Mouse (Mus musculus): ENCODE data around the gene Slc26a3. TPM values are rescaled to one million over a fixed set of nuclear protein-coding genes. Genes with fewer than 3 reads are reported as not detected.

Gene Slc26a3
- polyA plus RNA-seq, 1 experiment from 2014 or later: 0.42 TPM

DNA sequence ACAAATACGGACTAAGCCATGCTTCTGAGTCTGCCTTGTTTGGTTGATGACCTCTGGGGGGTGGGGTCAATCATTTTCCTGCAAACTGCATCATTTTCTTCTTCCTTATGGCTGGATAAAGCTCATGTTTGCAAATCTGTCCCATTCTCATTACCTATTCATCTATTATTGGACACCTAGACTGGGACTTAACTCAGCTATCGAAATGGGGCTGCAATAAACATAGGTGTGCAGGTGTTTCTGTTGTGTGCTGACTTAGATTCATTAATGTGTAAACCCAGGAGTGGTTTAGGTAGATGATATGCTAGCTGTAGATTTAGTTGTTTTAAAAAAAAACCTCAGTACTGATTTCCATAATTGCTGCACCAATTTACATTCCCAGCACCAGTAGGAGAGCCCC, 48.9 kb downstream of the Slc26a3 start:
- H3K27me3 ChIP-seq (ENCODE audit: control insufficient read depth, insufficient read depth, low read length): no peaks in the 10 kb centered on the region
- H3K27ac ChIP-seq (replicated peaks): no peak overlapping the region
- no peak for ATAC-seq (ENCODE audit: low FRiP score, low TSS enrichment)
- no peak overlapping the region for H3K9ac ChIP-seq (ENCODE audit: low read length)
- no peak for TF ChIP-seq EP300 (optimal IDR thresholded peaks at IDR 0.05)
- TF ChIP-seq CTCF (IDR thresholded peaks at IDR 0.05; ENCODE audit: low read depth): no peak
- H3K4me3 ChIP-seq (ENCODE audit: low read depth, low read length): no peak overlapping the region
- H3K9me3 ChIP-seq (ENCODE audit: control insufficient read depth, low read length): no peaks in the 10 kb centered on the region
- 70% methylated on average over 2 of the region's 2 CpGs for WGBS
- DNase-seq (ENCODE audit: low spot score): no peak
- no peaks in the 10 kb centered on the region for H3K36me3 ChIP-seq (ENCODE audit: control insufficient read depth, insufficient read depth, low read length)
- no peaks in the 10 kb centered on the region for H3K4me1 ChIP-seq (replicated peaks; ENCODE audit: control insufficient read depth, insufficient read depth)
- no peak overlapping the region for H3K4me2 ChIP-seq (replicated peaks; ENCODE audit: low read depth)

DNA sequence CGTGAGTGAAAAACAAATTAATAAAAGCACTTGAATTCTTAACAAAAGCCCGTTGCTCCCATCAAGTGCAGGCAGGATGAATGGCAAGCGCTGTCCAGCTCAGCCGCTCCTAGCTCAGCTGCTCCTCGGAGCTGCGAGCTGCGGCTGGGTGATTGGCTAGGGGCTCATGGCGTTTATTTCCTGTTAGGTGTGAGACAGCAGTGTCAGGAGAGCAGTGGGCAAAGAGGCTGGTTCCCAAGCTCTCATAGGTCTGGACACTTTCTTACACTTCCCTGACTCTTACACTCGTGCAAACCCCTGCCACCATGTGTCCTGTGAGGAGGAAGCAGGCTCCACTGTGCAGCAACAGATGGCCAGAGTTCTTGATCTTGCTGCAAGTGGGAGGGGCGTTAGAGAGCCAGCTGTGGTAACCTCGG, 53.5 kb downstream of the Slc26a3 start:
- H3K4me2 ChIP-seq (replicated peaks; ENCODE audit: low read depth): peak overlapping the region; percentile 27
- no peak overlapping the region for H3K4me3 ChIP-seq (ENCODE audit: low read depth, low read length)
- H3K27me3 ChIP-seq (ENCODE audit: control insufficient read depth, insufficient read depth, low read length): no peaks in the 10 kb centered on the region
- no peak for TF ChIP-seq EP300 (optimal IDR thresholded peaks at IDR 0.05)
- TF ChIP-seq CTCF (IDR thresholded peaks at IDR 0.05; ENCODE audit: low read depth): 0 out of 2 replicates have a peak, but pooled peaks have one; percentile 29
- no peak overlapping the region for H3K27ac ChIP-seq (replicated peaks)
- no peaks in the 10 kb centered on the region for H3K9me3 ChIP-seq (ENCODE audit: control insufficient read depth, low read length)
- ATAC-seq (ENCODE audit: low FRiP score, low TSS enrichment) (0 out of 2 replicates have a peak, but pooled peaks have one; percentile 29), DNase-seq (ENCODE audit: low spot score) (peak; percentile 68)
- H3K36me3 ChIP-seq (ENCODE audit: control insufficient read depth, insufficient read depth, low read length): no peaks in the 10 kb centered on the region
- H3K4me1 ChIP-seq (replicated peaks; ENCODE audit: control insufficient read depth, insufficient read depth): no peaks in the 10 kb centered on the region
- WGBS: under 1% methylated on average over 11 of the region's 11 CpGs
- no peak overlapping the region for H3K9ac ChIP-seq (ENCODE audit: low read length)

DNA sequence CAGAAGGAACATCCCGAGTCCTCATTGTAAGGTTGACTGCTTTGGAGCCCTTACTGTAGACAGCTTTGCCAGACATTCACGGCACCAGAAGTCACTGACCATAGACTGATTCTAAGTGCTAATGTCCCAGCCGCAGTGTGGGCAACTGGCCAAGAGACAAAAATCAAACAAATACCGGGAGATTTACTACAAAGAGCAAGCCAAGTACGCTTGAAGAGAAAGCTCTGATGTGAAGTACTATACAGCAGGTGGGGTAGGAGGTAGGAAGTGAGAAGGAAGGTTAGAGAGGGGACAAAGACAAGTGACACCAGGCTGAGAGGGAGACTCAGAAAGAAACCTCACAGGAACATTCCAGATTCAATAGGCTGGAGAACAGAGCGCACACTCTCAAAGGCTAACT, 54.2 kb downstream of the Slc26a3 start:
- Histone ChIP-seq H3K9ac (ENCODE audit: low read length) (no peak overlapping the region), H3K27ac (replicated peaks) (no peak overlapping the region), H3K4me1 (replicated peaks; ENCODE audit: control insufficient read depth, insufficient read depth) (no peaks in the 10 kb centered on the region), H3K27me3 (ENCODE audit: control insufficient read depth, insufficient read depth, low read length) (no peaks in the 10 kb centered on the region), H3K36me3 (ENCODE audit: control insufficient read depth, insufficient read depth, low read length) (no peaks in the 10 kb centered on the region), H3K9me3 (ENCODE audit: control insufficient read depth, low read length) (no peaks in the 10 kb centered on the region), H3K4me3 (ENCODE audit: low read depth, low read length) (no peak overlapping the region), H3K4me2 (replicated peaks; ENCODE audit: low read depth) (no peak overlapping the region)
- DNase-seq (ENCODE audit: low spot score) (peak; percentile 27), ATAC-seq (ENCODE audit: low FRiP score, low TSS enrichment) (no peak)
- TF ChIP-seq EP300 (optimal IDR thresholded peaks at IDR 0.05) (no peak), CTCF (IDR thresholded peaks at IDR 0.05; ENCODE audit: low read depth) (no peak)
- WGBS: 37% methylated on average over 6 of the region's 6 CpGs

DNA sequence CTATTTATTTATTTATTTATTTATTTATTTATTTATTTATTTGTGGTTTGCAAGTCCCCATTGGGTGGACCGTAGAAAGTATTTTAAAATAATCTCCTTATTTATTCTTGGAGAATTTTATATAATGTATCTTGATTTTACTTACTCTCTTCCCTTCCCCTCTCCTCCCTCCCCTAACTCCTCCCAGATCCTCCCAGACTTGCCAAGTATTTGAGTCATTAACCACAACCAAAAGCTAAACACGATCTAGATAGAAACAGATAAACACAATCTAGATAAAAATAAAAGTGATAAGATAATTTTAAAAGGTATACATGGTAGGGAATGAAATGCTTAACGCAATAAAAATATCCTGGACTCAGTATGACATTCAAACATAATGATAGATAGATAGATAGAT, 58.7 kb downstream of the Slc26a3 start:
- no peak for TF ChIP-seq CTCF (IDR thresholded peaks at IDR 0.05; ENCODE audit: low read depth)
- TF ChIP-seq EP300 (optimal IDR thresholded peaks at IDR 0.05): no peak
- Histone ChIP-seq H3K4me3 (ENCODE audit: low read depth, low read length) (no peak overlapping the region), H3K9me3 (ENCODE audit: control insufficient read depth, low read length) (no peaks in the 10 kb centered on the region), H3K4me2 (replicated peaks; ENCODE audit: low read depth) (no peak overlapping the region), H3K9ac (ENCODE audit: low read length) (no peak overlapping the region), H3K27me3 (ENCODE audit: control insufficient read depth, insufficient read depth, low read length) (no peaks in the 10 kb centered on the region), H3K4me1 (replicated peaks; ENCODE audit: control insufficient read depth, insufficient read depth) (no peaks in the 10 kb centered on the region), H3K27ac (replicated peaks) (no peak overlapping the region), H3K36me3 (ENCODE audit: control insufficient read depth, insufficient read depth, low read length) (no peaks in the 10 kb centered on the region)
- WGBS: 73% methylated on average over 3 of the region's 3 CpGs
- DNase-seq (ENCODE audit: low spot score) (no peak), ATAC-seq (ENCODE audit: low FRiP score, low TSS enrichment) (no peak)

DNA sequence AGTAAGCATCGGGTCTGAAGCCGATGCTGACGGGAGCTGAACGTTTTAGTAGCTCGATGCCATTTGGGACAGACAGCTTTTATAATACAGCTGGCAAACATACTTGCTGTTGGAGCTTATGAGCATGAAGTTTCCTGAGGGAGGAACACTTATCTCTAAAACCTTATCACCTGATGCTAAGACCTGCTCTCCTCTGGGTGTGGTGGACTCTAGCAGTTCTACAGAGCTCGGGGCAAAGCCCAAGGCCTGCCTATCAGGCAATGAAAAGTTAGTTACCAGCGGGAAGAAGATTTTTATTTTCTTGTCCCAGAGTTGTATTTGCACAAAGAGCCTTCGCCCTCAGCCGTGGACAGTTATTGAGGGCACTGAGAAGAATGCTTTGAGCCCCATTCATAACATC, 65.6 kb downstream of the Slc26a3 start:
- Histone ChIP-seq H3K4me2 (replicated peaks; ENCODE audit: low read depth) (no peak overlapping the region), H3K27me3 (ENCODE audit: control insufficient read depth, insufficient read depth, low read length) (no peaks in the 10 kb centered on the region), H3K36me3 (ENCODE audit: control insufficient read depth, insufficient read depth, low read length) (no peaks in the 10 kb centered on the region), H3K9ac (ENCODE audit: low read length) (no peak overlapping the region), H3K27ac (replicated peaks) (no peak overlapping the region), H3K9me3 (ENCODE audit: control insufficient read depth, low read length) (no peaks in the 10 kb centered on the region), H3K4me3 (ENCODE audit: low read depth, low read length) (no peak overlapping the region), H3K4me1 (replicated peaks; ENCODE audit: control insufficient read depth, insufficient read depth) (no peaks in the 10 kb centered on the region)
- ATAC-seq (ENCODE audit: low FRiP score, low TSS enrichment): no peak
- TF ChIP-seq EP300 (optimal IDR thresholded peaks at IDR 0.05) (no peak), CTCF (IDR thresholded peaks at IDR 0.05; ENCODE audit: low read depth) (no peak)
- no peak for DNase-seq (ENCODE audit: low spot score)
- 89% methylated on average over 9 of the region's 9 CpGs for WGBS

DNA sequence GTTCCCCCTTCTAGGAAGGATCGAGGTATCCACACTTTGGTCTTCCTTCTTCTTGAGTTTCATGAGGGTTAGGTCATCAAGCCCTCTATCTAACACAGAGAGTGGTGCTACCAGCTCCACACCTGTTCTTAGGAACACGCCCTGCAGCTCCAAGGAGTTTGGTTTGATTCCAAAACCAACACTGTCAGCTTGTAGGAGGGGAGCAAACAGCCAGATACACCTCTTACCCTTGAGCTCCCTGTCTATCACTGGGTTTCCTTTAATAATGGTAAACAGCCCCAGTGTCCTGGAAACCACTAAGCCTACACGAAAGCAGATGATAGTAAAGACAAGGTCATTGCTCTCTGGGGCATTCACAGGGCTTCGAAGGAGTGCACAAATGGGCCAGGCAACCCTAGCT, 67.8 kb downstream of the Slc26a3 start:
- H3K4me1 ChIP-seq (replicated peaks; ENCODE audit: control insufficient read depth, insufficient read depth): no peaks in the 10 kb centered on the region
- no peak overlapping the region for H3K4me3 ChIP-seq (ENCODE audit: low read depth, low read length)
- no peaks in the 10 kb centered on the region for H3K27me3 ChIP-seq (ENCODE audit: control insufficient read depth, insufficient read depth, low read length)
- H3K9ac ChIP-seq (ENCODE audit: low read length): no peak overlapping the region
- DNase-seq (ENCODE audit: low spot score) (peak; percentile 69), ATAC-seq (ENCODE audit: low FRiP score, low TSS enrichment) (peak; percentile 91)
- H3K9me3 ChIP-seq (ENCODE audit: control insufficient read depth, low read length): no peaks in the 10 kb centered on the region
- H3K27ac ChIP-seq (replicated peaks): no peak overlapping the region
- 49% methylated on average over 4 of the region's 4 CpGs for WGBS
- TF ChIP-seq EP300 (optimal IDR thresholded peaks at IDR 0.05) (no peak), CTCF (IDR thresholded peaks at IDR 0.05; ENCODE audit: low read depth) (no peak)
- H3K4me2 ChIP-seq (replicated peaks; ENCODE audit: low read depth): no peak overlapping the region
- H3K36me3 ChIP-seq (ENCODE audit: control insufficient read depth, insufficient read depth, low read length): no peaks in the 10 kb centered on the region

Data from stomach, postnatal 0 days (tissue).